In the genomic region with DNA sequence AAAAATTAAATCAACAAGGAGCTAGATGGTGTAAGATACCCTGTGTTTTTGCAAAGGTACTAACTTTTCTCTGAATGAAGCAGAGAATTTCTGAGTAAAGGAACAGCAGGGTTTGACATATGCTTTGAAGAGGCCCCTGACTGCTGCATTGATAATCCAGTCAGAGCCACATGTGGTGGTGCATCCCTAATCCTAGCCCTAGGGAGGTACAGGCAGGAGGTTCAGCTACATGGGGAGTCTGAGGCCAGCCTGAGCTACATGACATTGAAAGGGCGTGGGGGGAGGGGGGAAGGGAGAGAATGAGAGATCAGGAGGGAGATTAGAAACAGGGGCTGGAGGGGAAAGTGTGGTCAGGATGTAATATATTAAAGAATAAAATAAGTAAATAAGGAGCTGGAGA, we compare ENCODE assay signal across 23 mouse cellular contexts. TPM values are rescaled to one million over a fixed set of nuclear protein-coding genes. Genes with fewer than 3 reads are reported as not detected.
DNase-seq lines count a peak whose midpoint lies in the region; ATAC-seq and TF ChIP-seq lines count a peak whose summit lies in the region.
"Had no signal": no experiment of that assay in that cellular context is flagged by ENCODE, and none has a peak within 500 bp of the region (broad histone marks: within the 10 kb centered on the region; RNA-seq: fewer than 3 reads in every experiment).

No protein-coding gene starts in this region.

- no peak for TF ChIP-seq CTCF in hindbrain, postnatal 0 days (IDR thresholded peaks at IDR 0.05; ENCODE audit: low read depth)
- no peak for TF ChIP-seq CTCF in midbrain, postnatal 0 days (IDR thresholded peaks at IDR 0.05)
- TF ChIP-seq CTCF in intestine, postnatal 0 days (IDR thresholded peaks at IDR 0.05; ENCODE audit: low read depth): no peak

- H3K27me3 ChIP-seq in hindbrain, embryonic 14.5 days (ENCODE audit: control insufficient read depth, insufficient read depth, low read length): no peaks in the 10 kb centered on the region
- no peaks in the 10 kb centered on the region for H3K27me3 ChIP-seq in hindbrain, postnatal 0 days (ENCODE audit: insufficient read depth, low read length)
- no peaks in the 10 kb centered on the region for H3K27me3 ChIP-seq in midbrain, embryonic 12.5 days
- no peaks in the 10 kb centered on the region for H3K27me3 ChIP-seq in midbrain, postnatal 0 days (ENCODE audit: insufficient read depth, low read length)
- no peaks in the 10 kb centered on the region for H3K27me3 ChIP-seq in midbrain, embryonic 15.5 days (replicated peaks)
- no peaks in the 10 kb centered on the region for H3K27me3 ChIP-seq in midbrain, embryonic 14.5 days (ENCODE audit: control insufficient read depth, insufficient read depth, low read length)
- no peaks in the 10 kb centered on the region for H3K27me3 ChIP-seq in intestine, postnatal 0 days (replicated peaks; ENCODE audit: control insufficient read depth, insufficient read depth, low read length)
- H3K27me3 ChIP-seq: CH12.LX; embryonic facial prominence, embryonic 12.5 days; forebrain, embryonic 13.5 days; forebrain, embryonic 15.5 days; Patski had no signal

- peak; percentile 19 for DNase-seq in hindbrain, embryonic 14.5 days (ENCODE audit: low spot score)
- DNase-seq in hindbrain, postnatal 0 days (ENCODE audit: low spot score): no peak
- no peak for DNase-seq in midbrain, postnatal 0 days (ENCODE audit: low spot score)
- no peak for DNase-seq in midbrain, embryonic 14.5 days
- DNase-seq: adrenal gland, adult 2 months; adrenal gland, postnatal 10 days; adrenal gland, postnatal 25 days; B cell, adult 2 months; cerebellum, adult 11-12 months; cerebellum, adult 2 months; cerebellum, adult 9-10 months; cerebellum, postnatal 10 days; cerebellum, postnatal 25 days had no signal

- H3K27ac ChIP-seq in hindbrain, embryonic 14.5 days: no peak overlapping the region
- H3K27ac ChIP-seq in hindbrain, postnatal 0 days: no peak overlapping the region
- no peak overlapping the region for H3K27ac ChIP-seq in midbrain, embryonic 12.5 days (replicated peaks)
- no peak overlapping the region for H3K27ac ChIP-seq in midbrain, postnatal 0 days (ENCODE audit: low read depth, low read length)
- H3K27ac ChIP-seq in midbrain, embryonic 15.5 days: no peak overlapping the region
- no peak overlapping the region for H3K27ac ChIP-seq in midbrain, embryonic 14.5 days (replicated peaks; ENCODE audit: low read depth, low read length)
- H3K27ac ChIP-seq in intestine, postnatal 0 days (ENCODE audit: low read depth, low read length): no peak overlapping the region
- H3K27ac ChIP-seq: embryonic facial prominence, embryonic 10.5 days; embryonic facial prominence, embryonic 12.5 days; forebrain, embryonic 13.5 days; forebrain, embryonic 15.5 days had no signal

- ATAC-seq in hindbrain, embryonic 14.5 days (ENCODE audit: low FRiP score): no peak
- no peak for ATAC-seq in hindbrain, postnatal 0 days
- 0 out of 2 replicates have a peak, but pooled peaks have one; percentile 50 for ATAC-seq in midbrain, embryonic 12.5 days (ENCODE audit: low FRiP score, low read depth)
- no peak for ATAC-seq in midbrain, postnatal 0 days (ENCODE audit: low FRiP score)
- ATAC-seq in midbrain, embryonic 15.5 days (replicated peaks): 0 out of 2 replicates have a peak, but pooled peaks have one; percentile 54
- ATAC-seq in midbrain, embryonic 14.5 days (ENCODE audit: low FRiP score, low TSS enrichment): no peak
- ATAC-seq in intestine, postnatal 0 days: no peak
- ATAC-seq: forebrain, embryonic 13.5 days; forebrain, embryonic 15.5 days; Patski had no signal

- H3K9me3 ChIP-seq in hindbrain, embryonic 14.5 days (ENCODE audit: control insufficient read depth, low read length): no peaks in the 10 kb centered on the region
- no peaks in the 10 kb centered on the region for H3K9me3 ChIP-seq in hindbrain, postnatal 0 days (ENCODE audit: low read length)
- no peaks in the 10 kb centered on the region for H3K9me3 ChIP-seq in midbrain, embryonic 12.5 days
- no peaks in the 10 kb centered on the region for H3K9me3 ChIP-seq in midbrain, postnatal 0 days (ENCODE audit: low read length)
- H3K9me3 ChIP-seq in midbrain, embryonic 15.5 days: no peaks in the 10 kb centered on the region
- H3K9me3 ChIP-seq in midbrain, embryonic 14.5 days (ENCODE audit: control insufficient read depth, low read length): no peaks in the 10 kb centered on the region
- H3K9me3 ChIP-seq in intestine, postnatal 0 days (ENCODE audit: control insufficient read depth): no peaks in the 10 kb centered on the region
- H3K9me3 ChIP-seq: embryonic facial prominence, embryonic 10.5 days; embryonic facial prominence, embryonic 12.5 days; forebrain, embryonic 13.5 days; forebrain, embryonic 15.5 days; G1E had no signal

- no peak overlapping the region for H3K9ac ChIP-seq in hindbrain, embryonic 14.5 days
- no peak overlapping the region for H3K9ac ChIP-seq in hindbrain, postnatal 0 days (replicated peaks; ENCODE audit: low read length)
- no peak overlapping the region for H3K9ac ChIP-seq in midbrain, embryonic 12.5 days (replicated peaks)
- no peak overlapping the region for H3K9ac ChIP-seq in midbrain, postnatal 0 days (replicated peaks; ENCODE audit: low read length, poor library complexity, severe bottlenecking)
- no peak overlapping the region for H3K9ac ChIP-seq in midbrain, embryonic 15.5 days
- no peak overlapping the region for H3K9ac ChIP-seq in midbrain, embryonic 14.5 days (replicated peaks; ENCODE audit: low read length)
- H3K9ac ChIP-seq in intestine, postnatal 0 days (ENCODE audit: low read depth, low read length): no peak overlapping the region
- H3K9ac ChIP-seq: embryonic facial prominence, embryonic 12.5 days; forebrain, embryonic 13.5 days; forebrain, embryonic 15.5 days had no signal

- 30% methylated on average over 1 of the region's 1 CpGs for WGBS in hindbrain, embryonic 14.5 days
- WGBS in hindbrain, postnatal 0 days: 46% methylated on average over 1 of the region's 1 CpGs
- WGBS in midbrain, embryonic 12.5 days: 11% methylated on average over 1 of the region's 1 CpGs
- WGBS in midbrain, postnatal 0 days: 43% methylated on average over 1 of the region's 1 CpGs
- WGBS in midbrain, embryonic 15.5 days: 67% methylated on average over 1 of the region's 1 CpGs
- 13% methylated on average over 1 of the region's 1 CpGs for WGBS in midbrain, embryonic 14.5 days
- WGBS in intestine, postnatal 0 days: 60% methylated on average over 1 of the region's 1 CpGs

- H3K4me2 ChIP-seq in hindbrain, embryonic 14.5 days (replicated peaks): no peak overlapping the region
- H3K4me2 ChIP-seq in hindbrain, postnatal 0 days (ENCODE audit: low read depth, low read length): no peak overlapping the region
- no peak overlapping the region for H3K4me2 ChIP-seq in midbrain, embryonic 12.5 days (replicated peaks)
- no peak overlapping the region for H3K4me2 ChIP-seq in midbrain, postnatal 0 days (ENCODE audit: low read depth, low read length, poor library complexity, severe bottlenecking)
- no peak overlapping the region for H3K4me2 ChIP-seq in midbrain, embryonic 15.5 days
- H3K4me2 ChIP-seq in midbrain, embryonic 14.5 days (ENCODE audit: low read length): no peak overlapping the region
- no peak overlapping the region for H3K4me2 ChIP-seq in intestine, postnatal 0 days (replicated peaks; ENCODE audit: low read depth)
- H3K4me2 ChIP-seq: embryonic facial prominence, embryonic 12.5 days; forebrain, embryonic 13.5 days; forebrain, embryonic 15.5 days had no signal

- no peak overlapping the region for H3K4me3 ChIP-seq in hindbrain, embryonic 14.5 days (replicated peaks; ENCODE audit: low read length)
- H3K4me3 ChIP-seq in hindbrain, postnatal 0 days (ENCODE audit: low read length): no peak overlapping the region
- no peak overlapping the region for H3K4me3 ChIP-seq in midbrain, embryonic 12.5 days
- H3K4me3 ChIP-seq in midbrain, postnatal 0 days (ENCODE audit: low read depth, low read length): no peak overlapping the region
- H3K4me3 ChIP-seq in midbrain, embryonic 15.5 days: no peak overlapping the region
- no peak overlapping the region for H3K4me3 ChIP-seq in midbrain, embryonic 14.5 days (replicated peaks; ENCODE audit: low read depth, low read length)
- H3K4me3 ChIP-seq in intestine, postnatal 0 days (ENCODE audit: low read depth, low read length): no peak overlapping the region
- H3K4me3 ChIP-seq: embryonic facial prominence, embryonic 10.5 days; embryonic facial prominence, embryonic 12.5 days; forebrain, embryonic 13.5 days; forebrain, embryonic 15.5 days had no signal

- no peaks in the 10 kb centered on the region for H3K36me3 ChIP-seq in hindbrain, embryonic 14.5 days (replicated peaks; ENCODE audit: control insufficient read depth, insufficient read depth)
- no peaks in the 10 kb centered on the region for H3K36me3 ChIP-seq in hindbrain, postnatal 0 days (ENCODE audit: insufficient read depth, low read length)
- no peaks in the 10 kb centered on the region for H3K36me3 ChIP-seq in midbrain, embryonic 12.5 days
- no peaks in the 10 kb centered on the region for H3K36me3 ChIP-seq in midbrain, postnatal 0 days (ENCODE audit: insufficient read depth, low read length)
- no peaks in the 10 kb centered on the region for H3K36me3 ChIP-seq in midbrain, embryonic 15.5 days (replicated peaks)
- no peaks in the 10 kb centered on the region for H3K36me3 ChIP-seq in midbrain, embryonic 14.5 days (ENCODE audit: control insufficient read depth, insufficient read depth, low read length)
- H3K36me3 ChIP-seq in intestine, postnatal 0 days (ENCODE audit: control insufficient read depth, insufficient read depth): no peaks in the 10 kb centered on the region
- H3K36me3 ChIP-seq: embryonic facial prominence, embryonic 10.5 days; embryonic facial prominence, embryonic 12.5 days; forebrain, embryonic 15.5 days; G1E had no signal

- H3K4me1 ChIP-seq in hindbrain, embryonic 14.5 days (replicated peaks; ENCODE audit: control insufficient read depth, insufficient read depth, low read length): no peaks in the 10 kb centered on the region
- no peaks in the 10 kb centered on the region for H3K4me1 ChIP-seq in hindbrain, postnatal 0 days (ENCODE audit: insufficient read depth, low read length)
- no peaks in the 10 kb centered on the region for H3K4me1 ChIP-seq in midbrain, embryonic 12.5 days
- H3K4me1 ChIP-seq in midbrain, postnatal 0 days (ENCODE audit: insufficient read depth, low read length): no peaks in the 10 kb centered on the region
- no peaks in the 10 kb centered on the region for H3K4me1 ChIP-seq in midbrain, embryonic 15.5 days
- no peaks in the 10 kb centered on the region for H3K4me1 ChIP-seq in midbrain, embryonic 14.5 days (ENCODE audit: control insufficient read depth, insufficient read depth, low read length)
- no peaks in the 10 kb centered on the region for H3K4me1 ChIP-seq in intestine, postnatal 0 days (replicated peaks; ENCODE audit: control insufficient read depth, insufficient read depth, low read length)
- H3K4me1 ChIP-seq: embryonic facial prominence, embryonic 10.5 days; embryonic facial prominence, embryonic 12.5 days; forebrain, embryonic 13.5 days; forebrain, embryonic 15.5 days had no signal

RNA-seq across cellular contexts. Expression of a gene that starts 29.1 kb away (rescaled TPM):
- polyA plus RNA-seq in hindbrain, embryonic 14.5 days (2014; fragmentation: Nextera tagmentation; extraction: Ambion mirVana): 3.4 and 3.5 TPM in 2 replicates
- 2.7 and 8.1 TPM in 2 replicates for total RNA-seq in hindbrain, postnatal 0 days (2014; rRNA removed)
- 3.4 and 3.9 TPM in 2 replicates for polyA plus RNA-seq in hindbrain, postnatal 0 days (2015; fragmentation: Nextera tagmentation; extraction: Ambion mirVana)
- polyA plus RNA-seq in midbrain, embryonic 12.5 days (2016; fragmentation: Nextera tagmentation; extraction: Ambion mirVana): 1.8 and 2.0 TPM in 2 replicates
- total RNA-seq in midbrain, postnatal 0 days (2014; rRNA removed): 1.1 and 15.6 TPM in 2 replicates
- polyA plus RNA-seq in midbrain, postnatal 0 days (2015; fragmentation: Nextera tagmentation; extraction: Ambion mirVana): 1.5 and 1.6 TPM in 2 replicates
- polyA plus RNA-seq in midbrain, embryonic 15.5 days (2015; fragmentation: Nextera tagmentation; extraction: Ambion mirVana): 1.6 and 1.8 TPM in 2 replicates
- 0.82 and 2.1 TPM in 2 replicates for polyA plus RNA-seq in midbrain, embryonic 14.5 days (2014; fragmentation: Nextera tagmentation; extraction: Ambion mirVana)
- polyA plus RNA-seq in intestine, postnatal 0 days (2015; fragmentation: Nextera tagmentation; extraction: Ambion mirVana): 0.69 and 0.98 TPM in 2 replicates
- total RNA-seq: CH12.LX, G1E had no signal
- polyA plus RNA-seq: G1E had no signal

Comparison
In these comparisons a context has a peak if more than half of its experiments do, and no peak if none do; other contexts are left out.
1. ATAC-seq: peak in midbrain, embryonic 12.5 days (single experiment) and midbrain, embryonic 15.5 days (single experiment); none in hindbrain, embryonic 14.5 days (single experiment), hindbrain, postnatal 0 days (single experiment), midbrain, postnatal 0 days (single experiment), midbrain, embryonic 14.5 days (single experiment) and intestine, postnatal 0 days (single experiment).